Mouse (Mus musculus) intestine, embryonic 16.5 days (tissue): ENCODE results near the gene Gucd1. TPM values are rescaled to one million over a fixed set of nuclear protein-coding genes. Genes with fewer than 3 reads are reported as not detected.

ENCODE experiments used
- ATAC-seq: fragments of 200-750 bp; cut with Nextera tagmentation; 2 replicates; pipeline ENCODE4 v1.8.0; 2017; ENCODE audit warnings: moderate TSS enrichment, moderate library complexity
- H3K27ac ChIP-seq: fragments of 300-500 bp; sonication (generic); 2 replicates; pipeline ENCODE4 v1.5.1; 2014; ENCODE audit warnings: mild to moderate bottlenecking, low read length
- H3K27me3 ChIP-seq: fragments of 300-500 bp; sonication (generic); replicated peaks from 2 replicates; pipeline ENCODE4 v1.6.1; 2014; ENCODE audit warnings: low read length, control low read depth, mixed read lengths; ENCODE audit not compliant: control insufficient read depth, insufficient read depth
- H3K36me3 ChIP-seq: fragments of 300-500 bp; sonication (generic); 2 replicates; pipeline ENCODE4 v1.6.1; 2014; ENCODE audit warnings: low read length, control low read depth; ENCODE audit not compliant: control insufficient read depth, insufficient read depth
- H3K4me1 ChIP-seq: fragments of 300-500 bp; sonication (generic); 2 replicates; pipeline ENCODE4 v1.6.1; 2014; ENCODE audit warnings: low read length, control low read depth, mixed read lengths; ENCODE audit not compliant: control insufficient read depth, insufficient read depth
- H3K4me2 ChIP-seq: fragments of 300-500 bp; sonication (generic); 2 replicates; pipeline ENCODE4 v1.6.1; 2014; ENCODE audit warnings: low read depth, low read length, control low read depth
- H3K4me3 ChIP-seq: fragments of 300-500 bp; sonication (generic); 2 replicates; pipeline ENCODE4 v1.5.1; 2014; ENCODE audit warnings: mild to moderate bottlenecking, low read length
- H3K9ac ChIP-seq: fragments of 300-500 bp; sonication (generic); 2 replicates; pipeline ENCODE4 v1.6.1; 2014; ENCODE audit warnings: low read depth, low read length
- H3K9me3 ChIP-seq: fragments of 300-500 bp; sonication (generic); 2 replicates; pipeline ENCODE4 v1.6.1; 2016; ENCODE audit warnings: low read length, control low read depth; ENCODE audit not compliant: control insufficient read depth
- WGBS: fragments of 180-500 bp; shearing (Covaris S2); extraction: QIAGEN DNeasy Blood & Tissue Kit; methylation state at CpG from one replicate; pipeline ENCODE4 v1.1.7; 2014; 5-methylcytosine and 5-hydroxymethylcytosine counted together
- polyA plus RNA-seq: library from polyadenylated mRNA; unstranded; fragments of >200 nt; fragmentation: Nextera tagmentation; extraction: Ambion mirVana; gene quantifications from 2 replicates; pipeline ENCODE4 v1.2.1, GENCODE M21; 2015

Gene Gucd1
- polyA plus RNA-seq, 1 experiment from 2014 or later: 55.5 TPM

DNA sequence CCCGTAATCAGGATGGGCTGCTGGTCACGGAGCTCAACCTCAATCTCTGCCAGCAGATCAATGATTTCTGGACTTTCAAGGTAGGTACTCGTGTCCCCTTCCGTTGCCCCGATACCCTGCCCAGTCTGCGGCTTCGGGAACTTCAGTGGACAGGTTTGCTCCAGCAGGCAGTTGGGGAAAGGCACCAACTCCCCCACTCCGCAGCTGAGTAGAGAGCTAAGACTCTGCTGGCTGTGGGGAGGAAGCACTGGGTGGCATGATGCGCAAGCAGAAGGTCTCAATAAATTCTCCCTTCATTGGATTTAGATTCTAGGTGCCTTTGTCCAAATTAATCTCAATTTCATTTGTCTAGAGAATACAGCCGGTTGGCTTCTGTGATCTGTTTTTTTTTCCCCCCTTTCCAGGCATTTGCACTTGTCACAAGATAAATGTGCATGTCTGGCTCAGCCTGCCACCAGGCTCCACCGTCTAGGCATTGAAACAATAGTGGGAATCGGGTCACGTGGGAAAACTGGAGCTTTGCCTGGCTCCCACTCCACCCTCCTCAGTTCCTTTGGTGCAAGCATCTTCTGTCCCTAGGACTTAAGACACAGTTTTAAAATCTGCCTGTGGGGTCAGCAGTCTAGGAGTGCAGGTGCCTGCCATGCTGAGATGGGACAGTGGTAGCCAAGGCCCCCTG lies 79.5 kb downstream of the Gucd1 start:
- 71% methylated on average over 13 of the region's 13 CpGs for WGBS

GRCm38 (mm10) chr10:75437284-75437683 lies 80.5 kb downstream of the Gucd1 start:
- Histone ChIP-seq H3K27ac (no peak overlapping the region), H3K9me3 (no peaks in the 10 kb centered on the region), H3K36me3 (no peaks in the 10 kb centered on the region), H3K4me2 (no peak overlapping the region), H3K27me3 (no peaks in the 10 kb centered on the region), H3K4me1 (peaks cover 10% of the 10 kb centered on the region), H3K9ac (no peak overlapping the region), H3K4me3 (no peak overlapping the region)
- no peak for ATAC-seq
- WGBS: 85% methylated on average over 1 of the region's 1 CpGs

More for the DNA sequence above, 79.5 kb downstream of the Gucd1 start:
- Histone ChIP-seq H3K27ac (no peak overlapping the region), H3K27me3 (no peaks in the 10 kb centered on the region), H3K9ac (no peak overlapping the region), H3K4me1 (peaks cover 12% of the 10 kb centered on the region), H3K4me3 (no peak overlapping the region), H3K36me3 (no peaks in the 10 kb centered on the region), H3K4me2 (no peak overlapping the region), H3K9me3 (no peaks in the 10 kb centered on the region)
- ATAC-seq: no peak

- peak; percentile 26 for ATAC-seq
- H3K4me3 ChIP-seq: no peak overlapping the region
Measured at GRCm38 (mm10) chr10:75436604-75437217, 81.1 kb downstream of the Gucd1 start.

GRCm38 (mm10) chr10:75430633-75431032 lies 87.1 kb downstream of the Gucd1 start:
- no peak for ATAC-seq
- 90% methylated on average over 6 of the region's 6 CpGs for WGBS
- no peak overlapping the region for H3K4me2 ChIP-seq
- no peak overlapping the region for H3K27ac ChIP-seq
- H3K4me3 ChIP-seq: no peak overlapping the region
- H3K4me1 ChIP-seq: 0 out of 2 replicates have a peak, but pooled peaks cover 9% of the 10 kb centered on the region
- H3K27me3 ChIP-seq: no peaks in the 10 kb centered on the region
- no peak overlapping the region for H3K9ac ChIP-seq
- H3K9me3 ChIP-seq: peaks cover 6% of the 10 kb centered on the region; the same call in 1 of the 2 replicates
- H3K36me3 ChIP-seq: no peaks in the 10 kb centered on the region

More at GRCm38 (mm10) chr10:75436604-75437217, 81.1 kb downstream of the Gucd1 start:
- H3K27me3 ChIP-seq: no peaks in the 10 kb centered on the region
- H3K9me3 ChIP-seq: no peaks in the 10 kb centered on the region
- peaks cover 6% of the 10 kb centered on the region; the same call in 1 of the 2 replicates for H3K4me1 ChIP-seq
- no peak overlapping the region for H3K27ac ChIP-seq
- no peak overlapping the region for H3K9ac ChIP-seq
- H3K4me2 ChIP-seq: no peak overlapping the region
- no peaks in the 10 kb centered on the region for H3K36me3 ChIP-seq
- 19% methylated on average over 3 of the region's 3 CpGs for WGBS

DNA sequence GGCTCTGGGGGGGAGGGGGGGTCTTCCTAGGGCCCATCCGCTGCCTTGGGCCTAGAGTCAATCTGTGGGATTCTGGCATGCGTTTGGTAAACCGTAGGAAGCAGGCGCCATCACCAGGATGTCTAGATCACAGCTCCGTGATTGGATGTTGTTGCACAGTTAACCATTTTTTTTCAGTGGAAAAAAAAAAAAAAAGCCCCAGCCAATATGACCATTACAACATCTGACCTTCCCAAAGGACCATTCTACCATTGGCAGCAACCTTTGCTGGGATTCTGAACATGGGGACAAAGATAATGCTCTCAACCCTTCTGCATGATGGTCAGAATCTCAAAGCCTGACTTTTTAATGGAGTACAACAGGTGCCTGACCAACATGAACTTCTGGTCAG lies 87.6 kb downstream of the Gucd1 start:
- Histone ChIP-seq H3K9ac (no peak overlapping the region), H3K36me3 (no peaks in the 10 kb centered on the region), H3K4me3 (no peak overlapping the region), H3K27ac (no peak overlapping the region), H3K4me2 (no peak overlapping the region), H3K27me3 (no peaks in the 10 kb centered on the region), H3K9me3 (peaks cover 6% of the 10 kb centered on the region; the same call in 1 of the 2 replicates), H3K4me1 (0 out of 2 replicates have a peak, but pooled peaks cover 9% of the 10 kb centered on the region)
- ATAC-seq: no peak
- 89% methylated on average over 5 of the region's 5 CpGs for whole genome bisulfite sequencing

GRCm38 (mm10) chr10:75429522-75430146 lies 88.1 kb downstream of the Gucd1 start:
- 0 out of 2 replicates have a peak, but pooled peaks cover 9% of the 10 kb centered on the region for H3K4me1 ChIP-seq
- H3K9ac ChIP-seq: 0 out of 2 replicates have a peak overlapping the region, but pooled peaks have one; percentile 46
- peaks cover 6% of the 10 kb centered on the region; the same call in 1 of the 2 replicates for H3K9me3 ChIP-seq
- peak; percentile 53 for ATAC-seq
- peak overlapping the region; percentile 29 for H3K4me3 ChIP-seq
- no peaks in the 10 kb centered on the region for H3K36me3 ChIP-seq
- H3K4me2 ChIP-seq: peak overlapping the region; percentile 50
- peak overlapping the region; percentile 83 for H3K27ac ChIP-seq
- no peaks in the 10 kb centered on the region for H3K27me3 ChIP-seq
- 84% methylated on average over 7 of the region's 7 CpGs for WGBS

GRCm38 (mm10) chr10:75429004-75429380 lies 88.8 kb downstream of the Gucd1 start:
- Histone ChIP-seq H3K9me3 (peaks cover 6% of the 10 kb centered on the region; the same call in 1 of the 2 replicates), H3K27ac (peak overlapping the region; percentile 83), H3K4me2 (peak overlapping the region; percentile 50), H3K36me3 (no peaks in the 10 kb centered on the region), H3K4me3 (peak overlapping the region; percentile 29), H3K9ac (peak overlapping the region; percentile 46; the same call in 1 of the 2 replicates), H3K4me1 (0 out of 2 replicates have a peak, but pooled peaks cover 12% of the 10 kb centered on the region), H3K27me3 (no peaks in the 10 kb centered on the region)
- ATAC-seq: peak; percentile 100
- 61% methylated on average over 6 of the region's 6 CpGs for WGBS

- Histone ChIP-seq H3K27ac (peak overlapping the region; percentile 34; the same call in 1 of the 2 replicates), H3K9me3 (peaks cover 6% of the 10 kb centered on the region; the same call in 1 of the 2 replicates), H3K4me2 (0 out of 2 replicates have a peak overlapping the region, but pooled peaks have one; percentile 2), H3K27me3 (no peaks in the 10 kb centered on the region), H3K4me3 (no peak overlapping the region), H3K4me1 (0 out of 2 replicates have a peak, but pooled peaks cover 12% of the 10 kb centered on the region), H3K36me3 (no peaks in the 10 kb centered on the region), H3K9ac (no peak overlapping the region)
- ATAC-seq: peak; percentile 29
- 70% methylated on average over 13 of the region's 13 CpGs for WGBS
Measured at GRCm38 (mm10) chr10:75428049-75429003, 89.4 kb downstream of the Gucd1 start.
